Mouse (Mus musculus) ES-E14 (cell line): Measurements from ENCODE around the gene Ikbkg. TPM values are rescaled to one million over a fixed set of nuclear protein-coding genes. Genes with fewer than 3 reads are reported as not detected.

Experiments used
- DNase-seq: peaks from one replicate; pipeline ENCODE4 v3.0.0-alpha.2; 2013; ENCODE audit warnings: low read depth, low spot score
- H3K27ac ChIP-seq: 2 replicates; pipeline ENCODE4 v1.5.1; 2012; ENCODE audit warnings: low read depth, mild to moderate bottlenecking, low read length, moderate library complexity, mixed read lengths; ENCODE audit not compliant: poor library complexity, insufficient read depth, severe bottlenecking
- H3K36me3 ChIP-seq: 2 replicates; pipeline ENCODE4 v1.6.1; 2012; ENCODE audit warnings: mild to moderate bottlenecking, low read length, moderate library complexity, mixed read lengths; ENCODE audit not compliant: control insufficient read depth, poor library complexity, insufficient read depth, severe bottlenecking
- H3K4me1 ChIP-seq, 2 experiments: fragments of 150-350 bp in 1 of 2; sonication (generic) in 1 of 2; 2 replicates each; pipeline ENCODE4 v1.6.1; 2012; ENCODE audit warnings: low read length in 2 of 2, mild to moderate bottlenecking in 1 of 2, mixed read lengths in 1 of 2; ENCODE audit not compliant: control insufficient read depth in 2 of 2, insufficient read depth in 2 of 2, poor library complexity in 1 of 2
- H3K4me3 ChIP-seq, 2 experiments: fragments of 150-350 bp in 1 of 2; sonication (generic) in 1 of 2; 2 replicates each; pipeline ENCODE4 v1.5.1; 2012; ENCODE audit warnings: low read length in 2 of 2, low read depth in 1 of 2, mild to moderate bottlenecking in 1 of 2, mixed read lengths in 1 of 2; ENCODE audit not compliant: insufficient read depth in 1 of 2, poor library complexity in 1 of 2, severe bottlenecking in 1 of 2
- H3K9ac ChIP-seq: 2 replicates; pipeline ENCODE4 v1.6.1; 2012; ENCODE audit warnings: low read depth, mild to moderate bottlenecking, low read length, mixed read lengths; ENCODE audit not compliant: poor library complexity, insufficient read depth, severe bottlenecking
- H3K9me3 ChIP-seq: fragments of 150-350 bp; sonication (generic); 2 replicates; pipeline ENCODE4 v1.6.1; 2012; ENCODE audit warnings: low read depth, mild to moderate bottlenecking, low read length; ENCODE audit not compliant: control insufficient read depth, insufficient read depth
- CHD2 ChIP-seq: IDR thresholded peaks from 2 replicates; pipeline ENCODE4 v1.6.1; 2014; ENCODE audit warnings: mild to moderate bottlenecking, low read depth, low read length, inconsistent platforms
- HCFC1 ChIP-seq: IDR thresholded peaks from 2 replicates; pipeline ENCODE4 v1.6.1; 2012; ENCODE audit warnings: low read length, inconsistent platforms, borderline replicate concordance; ENCODE audit not compliant: insufficient read depth
- MAFK ChIP-seq: IDR thresholded peaks from 2 replicates; pipeline ENCODE4 v1.6.1; 2014; ENCODE audit warnings: mild to moderate bottlenecking, low read depth, low read length, inconsistent platforms; ENCODE audit not compliant: insufficient read depth
- ZC3H11A ChIP-seq: IDR thresholded peaks from 2 replicates; pipeline ENCODE4 v1.6.1; 2012; ENCODE audit warnings: low read depth, mild to moderate bottlenecking, inconsistent platforms, low read length, borderline replicate concordance
- ZNF384 ChIP-seq: IDR thresholded peaks from 2 replicates; pipeline ENCODE4 v1.6.1; 2012; ENCODE audit warnings: low read depth, low read length, inconsistent platforms
- in situ Hi-C, 2 experiments: fragments of 600-800 bp; cut with MboI; formaldehyde crosslinking; loops; one replicate each; pipeline ENCODE4 v1.15.1; 2025; ENCODE audit warnings: low sequenced_read_pairs in 2 of 2, inconsistent platforms in 1 of 2; ENCODE audit not compliant: unreplicated experiment in 2 of 2
- total RNA-seq: library from RNA; depleted of rRNA; stranded (reverse); fragments of 300-350 nt; gene quantifications from 2 replicates; pipeline ENCODE4 v1.2.3, GENCODE M21; 2012

Gene Ikbkg
- total RNA-seq, 1 experiment: 15.4 TPM

DNA sequence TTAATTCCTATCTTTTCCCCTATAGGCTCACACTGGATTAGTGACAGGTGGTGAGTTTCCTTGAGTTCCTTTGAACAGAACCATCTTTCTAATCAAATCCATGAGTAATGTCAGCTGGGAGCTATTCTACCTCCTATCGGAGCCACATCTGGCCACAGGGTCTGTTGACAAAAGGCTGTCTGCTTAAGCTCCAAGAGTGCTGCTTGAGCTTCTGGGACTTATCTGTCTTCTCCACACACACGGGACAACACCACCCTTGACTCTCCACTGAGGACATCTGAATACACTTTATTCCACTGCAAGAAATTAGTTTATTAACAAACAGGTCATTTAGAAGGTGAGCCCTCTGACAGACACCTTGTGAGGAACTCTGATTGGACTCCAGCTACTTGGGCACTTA, 8.6 kb upstream of the Ikbkg start:
- H3K9me3 ChIP-seq: no peaks in the 10 kb centered on the region
- DNase-seq: no peak
- in situ Hi-C loops: no loop called here
- no peak overlapping the region for H3K9ac ChIP-seq
- 0 out of 2 replicates have a peak, but pooled peaks cover 2% of the 10 kb centered on the region for H3K36me3 ChIP-seq
- TF ChIP-seq ZC3H11A: no peak
- TF ChIP-seq HCFC1: no peak
- TF ChIP-seq ZNF384: no peak
- no peak for TF ChIP-seq MAFK
- no peak for TF ChIP-seq CHD2
- no peak overlapping the region for H3K27ac ChIP-seq
- H3K4me1 ChIP-seq: no peaks in the 10 kb centered on the region
- H3K4me3 ChIP-seq: no peak overlapping the region

GRCm38 (mm10) chrX:74388153-74388552, 4.9 kb upstream of the Ikbkg start:
- no peak for DNase-seq
- H3K4me1 ChIP-seq: no peaks in the 10 kb centered on the region
- H3K9me3 ChIP-seq: no peaks in the 10 kb centered on the region
- in situ Hi-C loops: no loop called here
- TF ChIP-seq MAFK (no peak), ZNF384 (no peak), CHD2 (no peak), ZC3H11A (no peak), HCFC1 (no peak)
- H3K9ac ChIP-seq: no peak overlapping the region
- H3K36me3 ChIP-seq: 0 out of 2 replicates have a peak, but pooled peaks cover 2% of the 10 kb centered on the region
- no peak overlapping the region for H3K27ac ChIP-seq
- no peak overlapping the region for H3K4me3 ChIP-seq

DNA sequence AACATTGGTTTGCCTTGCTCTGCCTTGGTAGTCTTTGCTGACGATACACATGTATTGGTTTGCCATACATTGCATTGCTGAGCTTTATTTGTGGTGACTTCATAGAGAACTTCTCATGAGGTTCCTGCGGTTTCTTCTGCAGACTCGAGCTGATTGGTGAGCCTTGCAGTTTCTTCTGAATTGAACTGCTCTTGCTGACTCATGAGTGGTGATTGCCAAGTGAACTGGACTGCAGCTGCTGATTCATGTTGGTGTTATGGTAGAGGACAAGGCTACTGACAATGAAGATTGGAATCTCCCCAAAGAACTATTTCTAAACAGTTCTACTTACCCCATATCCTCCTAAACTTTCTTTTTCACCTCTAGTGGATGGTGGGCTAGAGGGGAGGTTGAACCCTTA, 7.0 kb downstream of the Ikbkg start:
- DNase-seq: no peak
- H3K9me3 ChIP-seq: no peaks in the 10 kb centered on the region
- H3K9ac ChIP-seq: no peak overlapping the region
- no peaks in the 10 kb centered on the region for H3K36me3 ChIP-seq
- no peak overlapping the region for H3K27ac ChIP-seq
- H3K4me1 ChIP-seq: no peaks in the 10 kb centered on the region
- in situ Hi-C loops: loop anchor here in 1 of 2 experiments (25.0 kb wide), 1 partner anchor 88 kb away; the partner anchor contains the start of genes Fam50a and Gdi1
- no peak for TF ChIP-seq ZNF384
- no peak for TF ChIP-seq HCFC1
- TF ChIP-seq ZC3H11A: no peak
- no peak for TF ChIP-seq MAFK
- TF ChIP-seq CHD2: no peak
- no peak overlapping the region for H3K4me3 ChIP-seq

DNA sequence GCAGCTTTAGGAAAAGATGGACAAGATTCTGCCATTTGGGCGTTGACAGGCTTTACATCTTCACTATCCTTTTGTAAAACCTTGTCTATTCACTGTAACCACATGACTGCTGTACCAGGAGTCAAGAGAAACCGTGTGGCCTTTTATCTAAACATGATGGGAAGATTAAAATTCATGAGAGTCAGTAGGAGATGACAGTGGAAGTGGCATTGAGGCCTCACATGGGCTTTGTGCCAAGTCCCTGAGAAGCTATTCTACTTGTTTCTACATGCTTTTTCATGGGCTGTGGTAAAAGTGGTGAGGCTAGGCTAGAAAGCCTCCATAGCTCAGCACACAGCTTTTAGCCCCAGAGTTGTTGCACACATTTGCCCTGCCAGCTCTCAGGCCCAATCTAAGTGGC, 15.2 kb downstream of the Ikbkg start:
- TF ChIP-seq ZC3H11A: no peak
- no peak for TF ChIP-seq MAFK
- in situ Hi-C loops: loop anchor here in 1 of 2 experiments (25.0 kb wide), 1 partner anchor 96 kb away; the partner anchor contains the start of genes Fam50a and Gdi1
- no peak for DNase-seq
- H3K9ac ChIP-seq: no peak overlapping the region
- H3K4me3 ChIP-seq: no peak overlapping the region
- no peaks in the 10 kb centered on the region for H3K4me1 ChIP-seq
- peaks cover 11% of the 10 kb centered on the region for H3K36me3 ChIP-seq
- no peak overlapping the region for H3K27ac ChIP-seq
- H3K9me3 ChIP-seq: no peaks in the 10 kb centered on the region

DNA sequence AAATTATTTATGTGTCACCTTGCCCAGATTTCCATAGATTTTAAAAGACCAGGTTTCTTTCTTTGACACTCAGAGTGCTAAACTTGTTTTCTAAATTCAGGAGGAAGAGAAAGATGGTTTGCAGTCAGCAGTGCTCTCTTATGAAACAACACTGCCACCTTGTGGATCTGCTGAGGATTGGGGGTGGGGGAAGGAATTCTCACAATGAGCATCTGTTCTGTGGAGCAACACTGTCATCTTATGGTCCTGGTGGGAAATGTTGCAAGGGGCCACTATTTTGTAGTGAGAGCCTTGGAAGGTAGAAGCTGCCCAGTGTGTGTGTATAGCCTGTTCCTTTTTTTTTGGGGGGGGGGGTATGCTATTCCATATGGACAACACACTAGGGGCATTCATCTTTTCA, 20.3 kb downstream of the Ikbkg start:
- peak; percentile 45 for DNase-seq
- no peak overlapping the region for H3K27ac ChIP-seq

More for the DNA sequence above, 20.3 kb downstream of the Ikbkg start:
- H3K9ac ChIP-seq: no peak overlapping the region
- in situ Hi-C loops: loop anchor here in 1 of 2 experiments (10.0 to 25.0 kb wide), 3 partner anchors 101 to 289 kb away; partner anchors contain the start of genes Fam50a, Flna, Gdi1 and Opn1mw
- no peaks in the 10 kb centered on the region for H3K9me3 ChIP-seq
- H3K4me3 ChIP-seq: no peak overlapping the region
- H3K4me1 ChIP-seq: no peaks in the 10 kb centered on the region
- TF ChIP-seq ZC3H11A (peak; percentile 89), ZNF384 (no peak)
- peaks cover 11% of the 10 kb centered on the region for H3K36me3 ChIP-seq
